Mouse (Mus musculus) cerebral cortex, adult 2 months (tissue): ENCODE measurements around the gene Yap1.

Source experiments
- WGBS: fragments of 180-500 bp; shearing (Covaris S2); methylation state at CpG from one replicate; pipeline ENCODE4 v1.1.7; 2018; 5-methylcytosine and 5-hydroxymethylcytosine counted together

The Yap1 gene

DNA sequence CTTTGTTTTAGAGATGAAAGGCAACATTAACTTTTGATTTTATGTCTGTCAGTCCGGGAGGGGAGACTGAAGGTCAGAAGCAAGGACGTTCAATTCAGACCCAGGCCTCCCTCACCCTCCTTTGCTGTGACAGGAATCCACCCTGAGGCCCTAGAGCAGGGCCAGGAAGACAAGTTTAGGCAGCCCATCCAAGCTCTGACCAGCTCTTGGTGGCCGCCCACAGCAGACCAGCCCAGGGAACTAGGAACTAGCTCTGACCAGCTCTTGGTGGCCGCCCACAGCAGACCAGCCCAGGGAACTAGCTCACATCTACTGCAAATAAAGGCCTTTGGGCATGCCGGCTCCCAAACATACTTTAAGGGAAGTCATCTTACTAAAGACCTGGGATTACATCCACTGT, 26.8 kb downstream of the Yap1 start:
- 89% methylated on average over 5 of the region's 5 CpGs for WGBS

DNA sequence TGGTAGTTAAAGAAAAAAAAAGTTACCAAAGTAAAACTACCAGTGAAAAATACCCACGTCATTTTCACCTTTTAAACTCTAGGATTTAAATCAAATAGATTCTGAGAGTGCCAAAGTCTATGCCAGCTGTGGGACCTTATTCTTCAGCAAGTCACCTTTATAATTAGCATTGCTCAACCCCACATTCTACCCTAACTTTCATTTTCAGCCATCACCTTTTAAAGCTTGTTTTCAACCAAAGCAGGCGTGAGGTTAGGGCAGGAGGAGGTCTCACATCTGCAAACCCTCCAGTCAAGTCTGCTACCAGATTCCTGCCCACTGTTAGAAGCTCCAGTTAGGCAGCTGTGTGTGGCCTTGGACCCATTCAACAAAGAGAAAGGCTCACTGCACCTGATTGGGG, 32.4 kb downstream of the Yap1 start:
- WGBS = 85% methylated on average over 2 of the region's 2 CpGs

DNA sequence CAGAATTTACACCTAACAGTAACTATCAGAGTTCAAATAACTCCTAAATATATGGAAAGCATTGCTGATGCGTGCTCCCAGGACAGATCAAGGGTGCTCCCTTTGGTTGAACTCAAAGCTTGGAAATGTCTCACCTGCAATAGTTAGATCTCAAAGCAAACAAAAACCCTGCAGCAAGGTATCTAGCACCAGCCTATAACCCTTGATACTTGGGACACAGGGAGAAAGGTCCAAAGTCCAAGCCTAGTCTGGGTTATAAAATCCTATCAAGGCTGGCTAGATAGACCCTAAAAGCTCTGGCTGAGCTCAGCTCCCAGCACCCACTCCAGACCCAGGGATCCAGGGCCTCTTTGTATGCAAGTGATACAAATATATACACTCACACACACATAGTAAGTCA, 36.4 kb downstream of the Yap1 start:
- 98% methylated on average over 1 of the region's 1 CpGs for WGBS

DNA sequence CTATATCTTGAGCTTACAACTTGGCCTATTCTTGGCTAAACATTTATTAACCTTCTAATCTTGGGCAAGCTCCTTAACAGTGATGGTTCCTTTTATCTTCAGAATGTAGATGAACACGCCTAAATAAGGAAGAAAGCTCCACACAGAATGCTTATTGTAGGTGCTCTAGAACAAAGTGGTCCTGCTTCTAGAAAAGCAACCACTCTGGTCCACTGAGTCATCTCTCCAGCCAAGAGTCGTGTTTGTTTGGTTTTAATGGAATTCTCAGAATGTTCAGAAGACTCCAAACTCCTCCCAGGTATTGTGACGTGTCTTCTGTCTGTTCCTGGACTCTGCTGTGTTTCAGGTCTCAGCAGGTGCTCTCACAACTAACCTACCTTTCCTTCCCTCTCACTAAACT, 38.8 kb downstream of the Yap1 start:
- WGBS = 76% methylated on average over 3 of the region's 3 CpGs

DNA sequence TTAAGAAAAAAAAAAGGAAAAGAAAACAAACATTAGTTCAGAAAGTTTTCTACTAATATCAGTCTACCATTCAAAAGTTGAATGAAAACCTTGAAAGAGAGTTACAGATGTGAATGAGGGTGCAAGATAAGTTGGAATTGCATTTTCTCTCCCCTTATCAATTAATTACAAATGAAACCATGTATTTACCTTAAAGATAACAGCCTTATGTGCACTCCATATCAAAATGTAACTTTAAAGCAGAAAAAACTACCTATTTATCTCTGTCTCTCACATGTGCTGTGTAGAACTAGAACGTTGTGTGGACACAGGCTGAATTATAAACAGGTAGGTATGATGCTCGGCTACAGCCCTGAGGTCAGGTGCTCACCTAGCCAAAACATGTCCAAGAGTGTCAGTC, 40.5 kb downstream of the Yap1 start:
- 95% methylated on average over 2 of the region's 2 CpGs for WGBS

DNA sequence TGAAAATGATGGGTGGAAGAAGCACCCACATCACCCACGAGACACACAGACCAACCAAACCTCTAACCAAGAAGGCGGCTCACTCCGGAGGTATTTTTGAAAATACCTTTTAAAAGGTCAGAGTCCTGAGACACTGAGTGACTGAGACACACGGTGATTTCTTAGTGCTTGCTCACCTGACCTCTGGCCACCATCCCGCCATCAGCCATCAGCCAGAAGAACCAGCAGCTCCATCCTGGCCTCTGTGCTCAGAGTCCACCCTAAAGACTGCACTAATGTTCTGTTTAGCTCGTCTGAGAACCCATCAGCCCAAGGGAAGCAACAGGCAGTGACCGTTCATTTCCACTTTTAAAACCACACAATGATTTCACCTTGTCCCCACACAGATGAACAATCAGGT, 41.5 kb downstream of the Yap1 start:
- WGBS = 89% methylated on average over 7 of the region's 7 CpGs

DNA sequence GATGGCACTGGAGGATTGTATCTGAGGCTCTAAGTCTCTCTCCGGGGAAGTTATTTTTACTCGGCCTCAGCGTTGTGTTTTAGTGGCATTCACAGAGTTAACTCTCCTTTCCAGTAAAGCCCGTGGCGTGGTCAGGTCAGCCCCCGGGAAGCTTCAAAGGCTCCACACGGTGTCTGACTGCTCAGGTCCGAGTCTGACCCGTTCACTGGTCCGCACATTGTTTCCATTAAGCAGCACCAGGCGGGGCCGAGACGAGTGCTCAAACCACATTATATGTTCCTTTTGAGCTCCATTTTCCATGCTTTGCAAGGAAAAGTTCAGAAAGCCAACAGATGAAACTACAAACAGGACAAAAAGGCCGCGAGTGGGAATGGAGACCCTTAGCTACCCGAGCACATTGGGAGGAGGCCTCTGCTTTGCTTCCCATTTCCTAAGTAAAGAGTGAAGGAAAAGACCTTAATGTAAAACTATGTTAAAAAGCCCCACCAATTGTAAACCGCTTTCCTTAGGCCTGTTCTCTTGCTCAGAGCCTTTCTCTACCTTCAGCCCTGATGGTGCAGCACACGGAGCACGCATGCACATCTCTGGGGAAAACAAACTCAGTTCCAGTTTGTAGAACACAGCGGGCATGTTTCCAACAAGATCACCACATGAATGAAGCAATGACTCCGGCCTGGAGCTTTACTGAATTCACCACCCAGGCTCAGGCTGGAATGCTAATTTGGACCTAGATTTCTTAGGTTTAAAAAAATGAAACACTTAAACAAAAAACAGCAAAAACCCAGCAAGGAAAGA, 42.8 kb downstream of the Yap1 start:
- whole genome bisulfite sequencing = 43% methylated on average over 21 of the region's 21 CpGs

DNA sequence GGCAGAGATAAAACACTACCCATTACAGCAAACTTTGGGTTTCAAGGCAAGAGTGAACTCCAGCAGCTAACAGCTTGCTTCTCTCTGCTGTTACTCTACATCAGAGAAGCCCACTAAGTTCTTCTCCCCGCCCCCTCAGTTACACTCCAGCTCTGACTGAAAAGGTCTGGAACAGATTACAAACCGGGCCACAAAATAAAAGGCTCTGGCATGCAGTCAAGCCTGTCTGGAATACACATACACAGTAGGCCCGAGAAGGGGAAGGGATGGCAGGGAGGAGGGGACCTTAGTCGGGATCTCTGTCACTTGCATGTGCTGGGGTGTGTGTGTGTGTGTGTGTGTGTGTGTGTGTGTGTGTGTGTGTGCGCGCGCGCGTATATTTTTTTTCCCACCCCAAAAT, 44.0 kb downstream of the Yap1 start:
- WGBS = 42% methylated on average over 9 of the region's 9 CpGs

DNA sequence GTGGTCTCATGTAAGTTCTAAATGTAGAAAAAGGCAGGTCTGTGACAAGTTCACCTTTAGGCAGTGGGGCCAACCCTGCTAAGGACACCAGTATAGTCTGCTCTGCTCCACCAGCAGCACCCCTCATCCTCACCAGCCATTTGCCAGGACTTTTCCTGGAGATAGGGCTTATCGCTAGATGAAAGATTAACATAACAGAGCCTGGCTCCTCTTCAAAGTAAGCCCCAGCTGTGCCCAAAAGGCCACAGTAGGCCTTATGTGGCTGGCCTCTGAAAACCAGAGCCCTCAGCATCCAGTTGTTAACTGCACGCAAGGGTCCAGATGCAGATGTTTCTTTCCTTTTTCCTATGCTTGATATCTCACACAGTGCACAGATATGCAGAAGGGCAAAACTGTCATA, 45.1 kb downstream of the Yap1 start:
- WGBS = 68% methylated on average over 2 of the region's 2 CpGs

DNA sequence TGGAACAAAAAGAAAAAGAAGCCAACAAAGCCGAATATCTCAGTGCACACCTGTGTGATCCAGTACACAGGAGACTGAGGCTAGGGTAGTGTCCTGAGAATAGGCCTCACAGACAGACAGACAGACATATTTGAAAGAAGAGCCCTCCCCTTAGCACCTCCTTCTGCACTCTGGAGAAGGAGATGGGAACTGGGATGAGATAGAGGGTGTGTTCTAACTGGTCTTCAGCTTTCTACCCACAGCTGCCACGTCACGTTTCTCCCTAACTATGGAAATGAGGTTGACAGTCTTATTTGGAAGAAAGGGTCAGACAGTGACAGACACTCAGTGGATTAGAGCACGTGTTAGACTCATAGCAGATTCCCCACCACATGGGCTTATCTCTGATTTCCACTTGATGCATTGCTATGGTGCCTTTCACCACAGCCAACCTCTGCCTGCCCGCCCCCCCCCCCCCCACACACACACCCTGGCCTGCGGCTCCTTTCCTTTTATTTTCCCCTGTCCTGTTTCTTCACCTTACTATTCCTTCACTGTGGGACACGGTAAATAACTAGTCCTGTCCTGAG, 46.3 kb downstream of the Yap1 start:
- WGBS = 75% methylated on average over 7 of the region's 7 CpGs

DNA sequence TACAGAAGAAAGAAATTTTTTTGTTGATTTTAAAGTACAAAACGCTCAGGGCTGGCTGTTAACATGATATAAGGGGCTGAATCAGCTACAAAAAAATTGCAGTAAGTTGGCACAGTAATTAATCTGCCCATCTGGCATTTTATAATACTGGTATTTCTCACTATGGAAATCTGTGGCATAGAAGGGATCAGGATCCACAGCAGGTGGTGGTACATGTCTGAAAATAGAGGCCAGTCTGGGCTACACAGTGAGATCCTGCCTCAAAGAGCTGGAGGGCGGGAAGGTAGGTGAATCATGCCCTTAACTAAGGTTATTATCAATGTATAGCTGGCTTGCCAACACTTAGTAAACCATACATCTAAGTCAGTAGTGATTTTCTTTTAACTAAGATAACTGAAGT, 47.0 kb downstream of the Yap1 start:
- 68% methylated on average over 2 of the region's 2 CpGs for WGBS

DNA sequence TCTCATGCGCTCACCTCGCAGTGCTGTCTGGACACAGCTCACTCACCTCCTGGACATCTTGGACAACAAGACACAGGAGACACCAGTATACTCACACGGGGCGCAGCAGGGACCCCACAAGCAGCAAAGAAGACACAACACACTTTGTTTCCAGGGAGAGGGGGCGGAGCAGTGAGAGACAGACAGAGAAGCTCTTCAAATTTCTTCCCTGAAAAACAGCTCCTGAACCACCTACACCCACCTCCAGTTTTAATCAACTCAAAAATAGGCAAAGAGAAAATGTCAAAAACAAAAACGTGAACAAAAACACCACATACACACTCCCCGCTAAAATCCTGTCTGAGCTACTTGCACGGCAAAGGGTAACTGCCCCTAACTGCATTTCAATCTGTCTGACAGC, 48.0 kb downstream of the Yap1 start:
- WGBS = 69% methylated on average over 8 of the region's 8 CpGs

DNA sequence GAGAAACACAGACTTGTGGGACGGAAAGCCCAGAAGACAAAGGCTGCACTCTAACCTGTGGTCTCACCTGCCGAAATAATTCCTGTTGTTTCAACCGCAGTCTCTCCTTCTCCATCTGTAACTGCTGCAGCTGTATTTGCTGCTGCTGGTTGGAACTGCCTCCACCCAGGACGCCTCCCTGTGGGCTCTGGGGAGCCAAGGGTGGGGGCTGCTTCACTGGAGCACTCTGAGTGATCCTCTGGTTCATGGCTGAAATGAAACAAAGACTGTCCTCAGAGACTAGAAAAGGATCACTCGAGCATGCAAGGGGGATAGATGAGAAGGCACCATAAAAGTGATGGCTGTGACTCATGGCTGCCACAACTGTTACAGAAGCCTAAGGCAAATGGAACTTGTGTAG, 51.5 kb downstream of the Yap1 start:
- WGBS = 72% methylated on average over 5 of the region's 5 CpGs

DNA sequence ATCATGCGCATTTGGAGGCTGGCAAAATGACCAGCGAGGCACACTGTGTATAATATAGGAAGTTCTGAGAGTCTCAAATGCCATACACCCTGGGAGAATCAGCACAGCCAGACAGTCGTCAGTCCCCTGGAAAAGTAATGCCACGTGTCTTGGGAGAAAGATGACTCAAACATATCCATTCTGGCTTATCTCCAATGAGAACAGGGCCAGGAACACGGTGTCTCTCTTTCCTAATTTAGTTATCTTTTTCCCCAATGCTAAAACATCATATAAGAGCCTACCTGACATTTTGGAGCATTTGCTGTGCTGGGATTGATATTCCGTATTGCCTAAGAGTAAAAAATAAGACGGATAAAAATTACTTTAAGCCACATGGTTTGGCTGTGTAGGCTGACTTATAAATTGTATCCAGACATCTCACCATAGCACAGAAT, 54.2 kb downstream of the Yap1 start:
- 40% methylated on average over 7 of the region's 7 CpGs for WGBS

DNA sequence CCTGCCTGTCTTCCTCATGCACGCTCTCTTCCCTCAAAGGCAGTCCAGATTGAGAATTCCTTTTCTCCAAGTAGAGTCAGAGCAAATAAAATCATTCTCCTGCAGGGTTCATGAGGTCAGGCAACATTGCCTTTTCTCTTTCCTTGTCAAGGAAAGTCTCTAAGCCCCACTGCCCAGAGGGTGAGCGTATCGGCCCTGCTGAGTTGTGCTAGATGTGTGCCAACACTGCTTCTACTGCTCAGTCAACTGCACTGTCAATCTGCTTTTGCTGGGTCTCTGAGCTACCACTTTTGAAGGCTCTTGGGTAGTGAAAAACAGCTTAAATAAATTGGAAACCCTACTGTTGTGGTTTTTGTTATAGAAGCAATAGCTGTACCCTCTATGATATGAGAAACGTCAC, 56.5 kb downstream of the Yap1 start:
- 89% methylated on average over 4 of the region's 4 CpGs for WGBS

DNA sequence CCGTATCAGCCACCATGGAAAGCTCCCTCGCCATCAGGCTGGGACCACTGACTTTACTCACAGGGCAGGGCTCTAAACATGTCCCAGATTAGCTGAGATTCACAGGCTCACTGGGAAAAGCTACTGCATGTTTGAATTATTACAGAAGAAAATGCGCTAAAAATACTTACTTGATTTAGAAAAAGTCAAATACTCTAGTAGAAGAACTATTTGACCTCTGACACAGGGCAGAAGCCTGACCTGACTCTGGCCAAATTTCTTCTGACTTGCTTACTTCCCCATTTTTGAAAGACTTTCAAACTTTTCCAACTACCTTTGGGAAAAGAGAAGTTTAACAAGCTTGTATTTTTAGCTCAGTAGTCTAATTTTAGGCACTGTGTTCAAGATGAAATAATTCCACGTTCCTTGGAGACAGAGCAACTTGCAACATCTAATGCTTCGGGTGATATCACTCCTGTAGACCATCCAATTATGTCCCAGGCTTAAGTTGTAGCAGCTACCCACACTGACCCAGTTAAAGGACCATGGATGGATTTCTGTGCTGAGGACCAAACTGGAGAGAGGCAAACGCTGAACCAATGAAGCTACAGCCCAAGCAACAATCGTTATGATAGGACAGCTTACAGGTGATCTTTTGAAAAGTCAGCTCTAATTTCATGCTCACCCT, 60.5 kb downstream of the Yap1 start:
- 62% methylated on average over 7 of the region's 7 CpGs for WGBS

DNA sequence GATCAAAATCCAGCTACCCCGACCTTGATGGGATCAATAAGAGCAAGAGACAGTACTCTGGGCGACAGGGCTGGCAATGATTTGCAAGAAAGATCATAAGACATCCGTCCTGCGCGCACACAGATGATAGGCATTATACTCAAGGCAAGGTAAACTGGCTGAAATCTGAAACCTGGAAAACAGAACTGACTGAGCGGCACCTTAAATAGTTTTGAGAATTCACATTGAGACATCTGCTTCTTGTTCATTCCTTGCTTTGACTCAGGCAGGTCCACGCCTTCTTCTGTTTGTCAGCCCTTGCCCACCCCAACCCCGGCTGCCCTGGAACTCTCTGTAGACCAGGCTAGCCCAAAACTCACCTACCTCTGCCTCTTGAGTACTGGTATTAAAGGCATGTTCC, 61.7 kb downstream of the Yap1 start:
- WGBS = 91% methylated on average over 8 of the region's 8 CpGs

DNA sequence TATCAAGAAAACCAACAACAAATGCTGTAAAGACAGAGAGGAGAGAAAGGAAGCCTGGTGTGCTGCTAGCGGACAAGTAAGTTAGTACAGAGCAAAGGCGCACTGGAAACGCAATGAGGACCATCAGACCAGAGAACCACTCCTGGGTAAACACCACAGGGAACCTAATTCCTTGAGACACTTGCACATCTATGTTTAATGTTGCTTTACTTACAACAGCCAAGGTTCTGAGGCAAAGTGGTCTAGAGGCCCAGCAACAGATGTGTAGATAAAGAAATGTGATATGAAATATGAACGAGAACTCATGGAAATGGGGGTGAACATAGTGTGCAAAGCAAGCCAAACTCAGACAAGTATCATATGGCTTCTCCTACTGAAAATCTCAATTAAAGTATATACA, 64.3 kb downstream of the Yap1 start:
- WGBS = 97% methylated on average over 4 of the region's 4 CpGs

DNA sequence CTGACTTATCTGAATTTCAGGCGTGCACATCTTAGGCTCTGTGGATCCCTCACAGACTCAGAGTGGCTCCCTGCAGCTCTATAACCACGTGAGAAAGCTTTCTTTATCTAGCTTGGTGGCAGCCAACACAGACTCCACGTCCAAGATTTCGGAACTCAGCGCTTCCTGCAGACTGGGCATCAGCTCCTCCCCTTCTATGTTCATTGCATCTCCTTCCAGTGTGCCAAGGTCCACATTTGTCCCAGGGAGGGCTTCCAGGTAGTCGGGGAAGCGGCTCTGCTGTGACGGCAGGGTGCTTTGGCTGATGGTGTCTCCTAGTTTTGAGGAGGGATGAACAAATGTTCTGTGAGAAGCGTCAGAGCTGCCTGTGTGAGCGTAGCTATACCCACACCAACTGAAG, 70.0 kb downstream of the Yap1 start:
- WGBS = 52% methylated on average over 10 of the region's 10 CpGs

DNA sequence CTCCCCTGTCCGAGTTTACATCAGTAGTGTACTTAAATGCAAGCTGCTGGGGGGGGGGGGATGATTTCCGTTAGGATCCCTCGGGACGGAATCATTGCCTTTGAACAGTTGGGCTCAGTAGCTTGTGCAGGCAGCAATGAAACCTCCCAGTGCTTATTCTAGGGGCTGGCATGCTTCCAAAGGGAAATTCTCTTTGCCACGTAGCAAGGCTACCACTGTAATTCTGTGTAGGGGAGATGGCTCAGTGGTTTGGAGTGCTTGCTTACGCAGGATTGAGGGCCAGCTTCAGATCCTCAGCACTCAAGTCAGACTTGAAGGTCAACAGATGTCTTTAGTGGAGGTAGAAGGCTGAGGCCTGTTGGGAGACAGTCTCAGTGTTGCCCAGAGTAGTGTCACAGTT, 74.8 kb downstream of the Yap1 start:
- 33% methylated on average over 6 of the region's 6 CpGs for WGBS

DNA sequence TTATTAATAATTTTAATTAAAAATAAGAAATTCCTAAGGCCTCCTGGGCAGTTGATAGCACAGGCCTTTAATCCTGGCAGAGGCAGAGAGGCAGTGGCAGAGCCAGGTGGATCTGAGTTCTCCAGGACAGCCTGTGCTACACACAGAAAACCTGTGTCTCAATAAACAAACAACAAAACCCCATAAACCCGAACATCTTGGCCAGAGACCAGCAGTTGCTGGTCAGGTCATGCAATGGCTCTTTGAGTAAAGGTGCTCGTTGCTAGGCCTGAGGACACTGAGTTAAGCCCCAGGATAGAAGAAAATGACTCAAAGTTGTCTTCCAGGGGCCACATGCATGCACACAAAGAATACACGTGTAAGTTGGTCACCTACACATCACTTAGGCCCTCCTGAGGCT, 75.5 kb downstream of the Yap1 start:
- 69% methylated on average over 3 of the region's 3 CpGs for WGBS

DNA sequence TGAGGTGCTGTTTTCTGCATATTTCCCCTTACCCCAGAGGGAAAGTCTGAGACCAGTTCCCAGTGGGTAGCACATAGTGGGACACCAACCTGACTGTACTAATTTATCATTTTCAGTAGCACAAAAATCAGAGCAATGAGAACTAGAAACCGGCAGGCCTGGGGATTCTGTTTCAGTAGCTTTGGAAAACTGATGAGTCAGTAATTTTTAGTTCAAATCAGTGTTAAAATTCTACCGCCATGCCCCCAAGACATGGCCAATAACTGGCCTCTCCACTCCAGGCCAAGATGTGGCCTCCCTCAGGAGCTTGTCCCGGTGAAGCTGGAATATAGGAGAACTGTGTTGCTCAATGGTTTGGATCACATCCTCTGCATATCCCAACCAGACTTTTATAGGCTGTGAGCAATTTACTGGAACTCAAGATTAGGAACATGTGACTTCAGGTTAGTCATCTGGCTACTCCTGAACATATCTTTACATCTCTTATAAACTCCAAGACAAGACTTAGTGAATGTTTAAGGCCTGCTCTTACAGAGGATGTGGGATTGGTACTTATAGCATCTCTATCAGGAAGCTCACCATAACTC, 76.1 kb downstream of the Yap1 start:
- WGBS = 95% methylated on average over 3 of the region's 3 CpGs

DNA sequence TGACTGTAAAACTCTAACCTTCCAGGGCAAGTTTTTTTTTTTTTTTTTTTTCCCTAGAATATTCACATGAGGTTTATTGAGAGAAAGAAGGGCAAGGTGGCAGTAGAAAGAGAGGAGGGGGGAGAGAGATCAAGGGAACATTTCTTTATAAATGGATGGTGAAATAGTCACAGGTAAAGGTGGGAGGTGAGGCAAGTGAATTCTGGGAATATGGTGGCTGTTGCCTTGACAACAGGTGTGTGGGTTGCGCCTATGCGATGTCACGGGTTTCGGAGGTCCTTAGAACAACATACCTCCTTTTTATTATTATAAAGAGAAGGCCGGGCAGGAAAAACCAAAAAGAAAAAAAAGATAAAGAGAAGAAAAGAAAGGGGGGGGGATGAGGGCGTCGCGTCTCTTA, 89.5 kb downstream of the Yap1 start:
- WGBS = 61% methylated on average over 8 of the region's 8 CpGs
